Comparison of ENCODE assay signal across 11 mouse cellular contexts in genomic region chr7:98490911-98491310, GRCm38 (mm10). TPM values are rescaled to one million over a fixed set of nuclear protein-coding genes. Genes with fewer than 3 reads are reported as not detected.
DNase-seq lines count a peak whose midpoint lies in the region; ATAC-seq and TF ChIP-seq lines count a peak whose summit lies in the region.
"Had no signal": no experiment of that assay in that cellular context is flagged by ENCODE, and none has a peak within 500 bp of the region (broad histone marks: within the 10 kb centered on the region; RNA-seq: fewer than 3 reads in every experiment).

No protein-coding gene starts in this region.

- no peak for TF ChIP-seq CTCF in liver, adult 2 months (IDR thresholded peaks at IDR 0.05; ENCODE audit: low read depth, low read length)
- TF ChIP-seq CTCF in liver, postnatal 0 days (IDR thresholded peaks at IDR 0.05; ENCODE audit: low read depth), result no peak

- no peaks in the 10 kb centered on the region for H3K36me3 ChIP-seq in liver, adult 2 months (ENCODE audit: control insufficient read depth, insufficient read depth, low read length)
- no peaks in the 10 kb centered on the region for H3K36me3 ChIP-seq in hindbrain, embryonic 14.5 days (replicated peaks; ENCODE audit: control insufficient read depth, insufficient read depth)
- no peaks in the 10 kb centered on the region for H3K36me3 ChIP-seq in liver, postnatal 0 days (replicated peaks; ENCODE audit: insufficient read depth, low read length)

- no peak for ATAC-seq in hindbrain, embryonic 14.5 days (ENCODE audit: low FRiP score)
- ATAC-seq in liver, postnatal 0 days, result no peak
- no peak for ATAC-seq in CD4-positive, CD25-positive, alpha-beta regulatory T cell, adult 4 months

- TF ChIP-seq POLR2A in liver, adult 2 months (IDR thresholded peaks at IDR 0.05; ENCODE audit: extremely low read depth, insufficient read depth, low read length), result no peak

- TF ChIP-seq EP300 in liver, postnatal 0 days (IDR thresholded peaks at IDR 0.05; ENCODE audit: low read depth), result no peak

- 0 out of 2 replicates have a peak, but pooled peaks cover 2% of the 10 kb centered on the region for H3K4me1 ChIP-seq in liver, adult 2 months (ENCODE audit: control insufficient read depth, insufficient read depth, low read length)
- peaks cover 16% of the 10 kb centered on the region for H3K4me1 ChIP-seq in hindbrain, embryonic 14.5 days (replicated peaks; ENCODE audit: control insufficient read depth, insufficient read depth, low read length)
- H3K4me1 ChIP-seq in liver, postnatal 0 days (ENCODE audit: insufficient read depth), result peaks cover 26% of the 10 kb centered on the region

- intact Hi-C loops in left cerebral cortex, postnatal 4 days (cut with DNase I), result no loop called here

- H3K79me2 ChIP-seq in liver, adult 2 months (ENCODE audit: control insufficient read depth, insufficient read depth, low read length), result peaks cover 5% of the 10 kb centered on the region; the same call in 1 of the 2 replicates

- H3K27ac ChIP-seq in liver, adult 2 months (replicated peaks; ENCODE audit: insufficient read depth, low read depth, low read length), result peak overlapping the region; percentile 65
- no peak overlapping the region for H3K27ac ChIP-seq in hindbrain, embryonic 14.5 days
- no peak overlapping the region for H3K27ac ChIP-seq in liver, postnatal 0 days (ENCODE audit: low read depth)

- peaks cover 3% of the 10 kb centered on the region; the same call in 1 of the 2 replicates for H3K27me3 ChIP-seq in liver, adult 2 months (ENCODE audit: control insufficient read depth, insufficient read depth, low read length)
- H3K27me3 ChIP-seq in hindbrain, embryonic 14.5 days (ENCODE audit: control insufficient read depth, insufficient read depth, low read length), result no peaks in the 10 kb centered on the region
- peaks cover 26% of the 10 kb centered on the region for H3K27me3 ChIP-seq in liver, postnatal 0 days (ENCODE audit: insufficient read depth, low read length)

- H3K4me2 ChIP-seq in hindbrain, embryonic 14.5 days (replicated peaks), result peak overlapping the region; percentile 80; the same call in 1 of the 2 replicates
- H3K4me2 ChIP-seq in liver, postnatal 0 days (ENCODE audit: low read depth, low read length), result peak overlapping the region; percentile 70

- H3K9me3 ChIP-seq in hindbrain, embryonic 14.5 days (ENCODE audit: control insufficient read depth, low read length), result no peaks in the 10 kb centered on the region
- no peaks in the 10 kb centered on the region for H3K9me3 ChIP-seq in liver, postnatal 0 days (ENCODE audit: low read length)

- peak overlapping the region; percentile 64 for H3K4me3 ChIP-seq in liver, adult 2 months (ENCODE audit: insufficient read depth, low read depth, low read length)
- no peak overlapping the region for H3K4me3 ChIP-seq in hindbrain, embryonic 14.5 days (replicated peaks; ENCODE audit: low read length)
- peak overlapping the region; percentile 55 for H3K4me3 ChIP-seq in liver, postnatal 0 days (ENCODE audit: low read depth, low read length)

- H3K9ac ChIP-seq in liver, adult 2 months (ENCODE audit: low read depth, low read length), result peak overlapping the region; percentile 83
- no peak overlapping the region for H3K9ac ChIP-seq in hindbrain, embryonic 14.5 days
- peak overlapping the region; percentile 57; the same call in 1 of the 2 replicates for H3K9ac ChIP-seq in liver, postnatal 0 days (replicated peaks)

- WGBS in liver, adult 2 months, result 73% methylated on average over 6 of the region's 6 CpGs
- WGBS in hindbrain, embryonic 14.5 days, result 97% methylated on average over 6 of the region's 6 CpGs
- WGBS in liver, postnatal 0 days (ENCODE audit: insufficient replicate concordance), result 85% methylated on average over 6 of the region's 6 CpGs

- DNase-seq in heart, adult 11 months, result peak; percentile 90
- DNase-seq in heart, adult 9 months (ENCODE audit: low spot score in 2 of 2), result no peak
- no peak for DNase-seq in liver, adult 2 months (ENCODE audit: extremely low read depth, low read depth, low spot score)
- DNase-seq in liver, result no peak
- no peak for DNase-seq in hindbrain, embryonic 14.5 days (ENCODE audit: low spot score)
- no peak for DNase-seq in liver, postnatal 0 days
- DNase-seq in left cerebral cortex, postnatal 4 days, result no peak
- DNase-seq: embryo, embryonic 11 days; gastrocnemius, postnatal 36 days had no signal

RNA-seq across cellular contexts. Expression of gene Lrrc32, which starts 1.8 kb away (rescaled TPM):
- total RNA-seq in liver, adult 2 months (2014; rRNA removed), result 1.5 and 4.9 TPM in 2 replicates
- polyA plus RNA-seq in liver, adult 2 months (2012; rRNA removed), result 5.2 and 7.5 TPM in 2 replicates
- polyA plus RNA-seq in hindbrain, embryonic 14.5 days (2014; fragmentation: Nextera tagmentation; extraction: Ambion mirVana), result 5.1 and 7.2 TPM in 2 replicates
- 6.1 and 6.2 TPM in 2 replicates for polyA plus RNA-seq in liver, postnatal 0 days (2015; fragmentation: Nextera tagmentation; extraction: Ambion mirVana)
- polyA plus RNA-seq in CD4-positive, CD25-positive, alpha-beta regulatory T cell, adult 4 months (2017; shearing (Covaris generic)), result 10 to 100 TPM; 55.1 to 95.2 TPM
- 1 to 10 TPM; 6.4 to 7.6 TPM for total RNA-seq in left cerebral cortex, postnatal 4 days (2021)

RNA-seq across cellular contexts. Expression of gene Gucy2d, which starts 50.7 kb away (rescaled TPM):
- not detected in 2 replicates for total RNA-seq in liver, adult 2 months (2014; rRNA removed)
- not detected in 2 replicates for polyA plus RNA-seq in liver, adult 2 months (2012; rRNA removed)
- 0.19 and 0.39 TPM in 2 replicates for polyA plus RNA-seq in hindbrain, embryonic 14.5 days (2014; fragmentation: Nextera tagmentation; extraction: Ambion mirVana)
- polyA plus RNA-seq in liver, postnatal 0 days (2015; fragmentation: Nextera tagmentation; extraction: Ambion mirVana), result not detected in 2 replicates
- polyA plus RNA-seq in CD4-positive, CD25-positive, alpha-beta regulatory T cell, adult 4 months (2017; shearing (Covaris generic)), result not detected
- total RNA-seq in left cerebral cortex, postnatal 4 days (2021), result under 1 TPM in 1 of 2 experiments, not detected in 1; 0.24 TPM
- total RNA-seq: left cerebral cortex, adult 18-20 months had no signal
